Comparison of ENCODE assay signal across 8 mouse cellular contexts in genomic region chr8:70766571-70767440, GRCm38 (mm10). TPM values are rescaled to one million over a fixed set of nuclear protein-coding genes. Genes with fewer than 3 reads are reported as not detected.
DNase-seq lines count a peak whose midpoint lies in the region; ATAC-seq and TF ChIP-seq lines count a peak whose summit lies in the region.

No protein-coding gene starts in this region.

- no peak for TF ChIP-seq POLR2A in cortical plate, adult 2 months (IDR thresholded peaks at IDR 0.05; ENCODE audit: extremely low read depth, insufficient read depth, low read length)
- TF ChIP-seq POLR2A in lung, adult 2 months (IDR thresholded peaks at IDR 0.05; ENCODE audit: borderline replicate concordance, extremely low read depth, low read depth, low read length) = peak; percentile 94
- no peak for TF ChIP-seq POLR2A in olfactory bulb, adult 2 months (IDR thresholded peaks at IDR 0.05; ENCODE audit: insufficient read depth, low read depth, low read length)

- peaks cover 6% of the 10 kb centered on the region; the same call in 1 of the 2 replicates for H3K4me1 ChIP-seq in cortical plate, adult 2 months (ENCODE audit: control insufficient read depth, insufficient read depth, low read length)
- H3K4me1 ChIP-seq in intestine, postnatal 0 days (replicated peaks; ENCODE audit: control insufficient read depth, insufficient read depth, low read length) = 0 out of 2 replicates have a peak, but pooled peaks cover 6% of the 10 kb centered on the region
- peaks cover 12% of the 10 kb centered on the region for H3K4me1 ChIP-seq in lung, adult 2 months (ENCODE audit: control insufficient read depth, insufficient read depth, low read length)
- H3K4me1 ChIP-seq in olfactory bulb, adult 2 months (ENCODE audit: control insufficient read depth, insufficient read depth, low read length) = peaks cover 30% of the 10 kb centered on the region

- TF ChIP-seq CTCF in cortical plate, adult 2 months (IDR thresholded peaks at IDR 0.05; ENCODE audit: extremely low read depth, insufficient read depth, low read length) = no peak
- TF ChIP-seq CTCF in intestine, postnatal 0 days (IDR thresholded peaks at IDR 0.05; ENCODE audit: low read depth) = no peak
- no peak for TF ChIP-seq CTCF in lung, adult 2 months (IDR thresholded peaks at IDR 0.05; ENCODE audit: insufficient read depth, low read length)
- no peak for TF ChIP-seq CTCF in olfactory bulb, adult 2 months (IDR thresholded peaks at IDR 0.05; ENCODE audit: insufficient read depth, low read depth, low read length)

- H3K9me3 ChIP-seq in intestine, postnatal 0 days (ENCODE audit: control insufficient read depth) = no peaks in the 10 kb centered on the region

- H3K36me3 ChIP-seq in intestine, postnatal 0 days (ENCODE audit: control insufficient read depth, insufficient read depth) = peaks cover 50% of the 10 kb centered on the region

- peak overlapping the region; percentile 45 for H3K9ac ChIP-seq in intestine, postnatal 0 days (ENCODE audit: low read depth, low read length)

- H3K4me3 ChIP-seq in cortical plate, adult 2 months (ENCODE audit: insufficient read depth, low read length) = peak overlapping the region; percentile 21
- peak overlapping the region; percentile 53 for H3K4me3 ChIP-seq in intestine, postnatal 0 days (ENCODE audit: low read depth, low read length)
- H3K4me3 ChIP-seq in lung, adult 2 months (replicated peaks; ENCODE audit: extremely low read depth, low read depth, low read length) = peak overlapping the region; percentile 68
- H3K4me3 ChIP-seq in olfactory bulb, adult 2 months (ENCODE audit: insufficient read depth, low read depth, low read length) = peak overlapping the region; percentile 19

- no peaks in the 10 kb centered on the region for H3K27me3 ChIP-seq in intestine, postnatal 0 days (replicated peaks; ENCODE audit: control insufficient read depth, insufficient read depth, low read length)

- peak overlapping the region; percentile 78 for H3K4me2 ChIP-seq in intestine, postnatal 0 days (replicated peaks; ENCODE audit: low read depth)

- ATAC-seq in granulocyte monocyte progenitor cell, adult 5-6 weeks (replicated peaks; ENCODE audit: poor library complexity, severe bottlenecking) = peak; percentile 21; the same call in 1 of the 2 replicates
- ATAC-seq in intestine, postnatal 0 days = peak; percentile 39
- no peak for ATAC-seq in activated CD4-positive, CD25-positive, alpha-beta regulatory T cell, adult 4 months

- DNase-seq in ovary, postnatal 36 days (ENCODE audit: low spot score) = peak; percentile 75
- DNase-seq in ovary, postnatal 14 days (ENCODE audit: low spot score) = no peak
- DNase-seq in lung, adult 2 months = peak; percentile 87

- no peak overlapping the region for H3K27ac ChIP-seq in cortical plate, adult 2 months (ENCODE audit: insufficient read depth, low read length)
- peak overlapping the region; percentile 5; the same call in 1 of the 2 replicates for H3K27ac ChIP-seq in intestine, postnatal 0 days (ENCODE audit: low read depth, low read length)
- no peak overlapping the region for H3K27ac ChIP-seq in olfactory bulb, adult 2 months (ENCODE audit: insufficient read depth, low read depth, low read length)

- 14% methylated on average over 21 of the region's 21 CpGs for WGBS in intestine, postnatal 0 days
- 13% methylated on average over 21 of the region's 21 CpGs for WGBS in lung, adult 2 months
- 19% methylated on average over 21 of the region's 21 CpGs for WGBS in olfactory bulb, adult 2 months

RNA-seq across cellular contexts. Expression of gene Mpv17l2, which starts 6.1 kb away (rescaled TPM):
- 51.6 and 59.2 TPM in 2 replicates for polyA plus RNA-seq in cortical plate, adult 2 months (2012; rRNA removed)
- 28.6 and 41.1 TPM in 2 replicates for total RNA-seq in granulocyte monocyte progenitor cell, adult 5-6 weeks (2014; fragmentation: Nextera tagmentation)
- 9.0 and 9.3 TPM in 2 replicates for total RNA-seq in granulocyte monocyte progenitor cell, adult 5-6 weeks (2017)
- 76.3 and 80.6 TPM in 2 replicates for polyA plus RNA-seq in intestine, postnatal 0 days (2015; fragmentation: Nextera tagmentation; extraction: Ambion mirVana)
- polyA plus RNA-seq in lung, adult 2 months (2012; rRNA removed) = 61.6 and 80.0 TPM in 2 replicates
- not detected in 2 replicates for polyA plus RNA-seq in olfactory bulb, adult 2 months (2012; ENCODE audit: insufficient read depth, insufficient read length, low replicate concordance, missing spikeins)
- polyA plus RNA-seq in activated CD4-positive, CD25-positive, alpha-beta regulatory T cell, adult 4 months (2017; shearing (Covaris generic)) = 10 to 100 TPM; 35.6 to 41.7 TPM

RNA-seq across cellular contexts. Expression of gene Pik3r2, which starts 9.7 kb away (rescaled TPM):
- polyA plus RNA-seq in cortical plate, adult 2 months (2012; rRNA removed) = 177 and 193 TPM in 2 replicates
- 6.6 and 14.0 TPM in 2 replicates for total RNA-seq in granulocyte monocyte progenitor cell, adult 5-6 weeks (2014; fragmentation: Nextera tagmentation)
- 12.1 and 16.6 TPM in 2 replicates for total RNA-seq in granulocyte monocyte progenitor cell, adult 5-6 weeks (2017)
- polyA plus RNA-seq in intestine, postnatal 0 days (2015; fragmentation: Nextera tagmentation; extraction: Ambion mirVana) = 37.4 and 41.0 TPM in 2 replicates
- 112 and 119 TPM in 2 replicates for polyA plus RNA-seq in lung, adult 2 months (2012; rRNA removed)
- polyA plus RNA-seq in olfactory bulb, adult 2 months (2012; ENCODE audit: insufficient read depth, insufficient read length, low replicate concordance, missing spikeins) = not detected in 2 replicates
- polyA plus RNA-seq in activated CD4-positive, CD25-positive, alpha-beta regulatory T cell, adult 4 months (2017; shearing (Covaris generic)) = 1 to 10 TPM; 3.9 to 5.1 TPM

RNA-seq across cellular contexts. Expression of gene Rab3a, which starts 12.3 kb away (rescaled TPM):
- polyA plus RNA-seq in cortical plate, adult 2 months (2012; rRNA removed) = 1,139 and 1,160 TPM in 2 replicates
- 5.5 and 10.8 TPM in 2 replicates for total RNA-seq in granulocyte monocyte progenitor cell, adult 5-6 weeks (2014; fragmentation: Nextera tagmentation)
- total RNA-seq in granulocyte monocyte progenitor cell, adult 5-6 weeks (2017) = 0.34 and 1.6 TPM in 2 replicates
- 18.8 and 19.5 TPM in 2 replicates for polyA plus RNA-seq in intestine, postnatal 0 days (2015; fragmentation: Nextera tagmentation; extraction: Ambion mirVana)
- 46.4 and 53.4 TPM in 2 replicates for polyA plus RNA-seq in lung, adult 2 months (2012; rRNA removed)
- polyA plus RNA-seq in olfactory bulb, adult 2 months (2012; ENCODE audit: insufficient read depth, insufficient read length, low replicate concordance, missing spikeins) = 431 and 581 TPM in 2 replicates
- polyA plus RNA-seq in activated CD4-positive, CD25-positive, alpha-beta regulatory T cell, adult 4 months (2017; shearing (Covaris generic)) = 1 to 10 TPM; 3.8 to 5.4 TPM

RNA-seq across cellular contexts. Expression of gene Mast3, which starts 38.0 kb away (rescaled TPM):
- polyA plus RNA-seq in cortical plate, adult 2 months (2012; rRNA removed) = 265 and 282 TPM in 2 replicates
- 74.8 and 78.5 TPM in 2 replicates for total RNA-seq in granulocyte monocyte progenitor cell, adult 5-6 weeks (2014; fragmentation: Nextera tagmentation)
- 12.4 and 12.5 TPM in 2 replicates for total RNA-seq in granulocyte monocyte progenitor cell, adult 5-6 weeks (2017)
- polyA plus RNA-seq in intestine, postnatal 0 days (2015; fragmentation: Nextera tagmentation; extraction: Ambion mirVana) = 4.4 and 7.2 TPM in 2 replicates
- 84.2 and 87.0 TPM in 2 replicates for polyA plus RNA-seq in lung, adult 2 months (2012; rRNA removed)
- polyA plus RNA-seq in olfactory bulb, adult 2 months (2012; ENCODE audit: insufficient read depth, insufficient read length, low replicate concordance, missing spikeins) = 57.2 TPM in 1 of 2 replicates, not detected in the other
- polyA plus RNA-seq in activated CD4-positive, CD25-positive, alpha-beta regulatory T cell, adult 4 months (2017; shearing (Covaris generic)) = 10 to 100 TPM; 19.0 to 19.4 TPM

RNA-seq across cellular contexts. Expression of gene Il12rb1, which starts 41.4 kb away (rescaled TPM):
- polyA plus RNA-seq in cortical plate, adult 2 months (2012; rRNA removed) = 1.1 TPM in 2 replicates
- total RNA-seq in granulocyte monocyte progenitor cell, adult 5-6 weeks (2014; fragmentation: Nextera tagmentation) = 0.24 and 0.62 TPM in 2 replicates
- total RNA-seq in granulocyte monocyte progenitor cell, adult 5-6 weeks (2017) = 0.52 and 1.4 TPM in 2 replicates
- 0.29 and 0.31 TPM in 2 replicates for polyA plus RNA-seq in intestine, postnatal 0 days (2015; fragmentation: Nextera tagmentation; extraction: Ambion mirVana)
- polyA plus RNA-seq in lung, adult 2 months (2012; rRNA removed) = 0.86 and 1.5 TPM in 2 replicates
- not detected in 2 replicates for polyA plus RNA-seq in olfactory bulb, adult 2 months (2012; ENCODE audit: insufficient read depth, insufficient read length, low replicate concordance, missing spikeins)
- polyA plus RNA-seq in activated CD4-positive, CD25-positive, alpha-beta regulatory T cell, adult 4 months (2017; shearing (Covaris generic)) = 10 to 100 TPM; 16.5 to 29.5 TPM

Comparison
In these comparisons a context has a peak if more than half of its experiments do, and no peak if none do; other contexts are left out.
1. RNA of gene Mpv17l2, which starts 6.1 kb away (polyA plus RNA-seq): 76.3 to 80.6 TPM in intestine, postnatal 0 days, 61.6 to 80.0 TPM in lung, adult 2 months, 51.6 to 59.2 TPM in cortical plate, adult 2 months and 35.6 to 41.7 TPM in activated CD4-positive, CD25-positive, alpha-beta regulatory T cell, adult 4 months; not detected in olfactory bulb, adult 2 months; every median in the first group is over 10 times any median in the second.
2. Peak in every context shown above with its lines, with median percentiles within 50 percentile points of each other: H3K4me3 ChIP-seq.